Mouse (Mus musculus) E14TG2a.4 (cell line): ENCODE data around the gene Plk5.

Experiments used
- H3K27me3 ChIP-seq: 2 replicates; pipeline ENCODE4 v1.6.1; 2014; ENCODE audit warnings: low read length, control low read depth; ENCODE audit not compliant: insufficient read depth
- H3K36me3 ChIP-seq: 2 replicates; pipeline ENCODE4 v1.6.1; 2014; ENCODE audit warnings: low read length, control low read depth; ENCODE audit not compliant: insufficient read depth
- H3K4me1 ChIP-seq: replicated peaks from 2 replicates; pipeline ENCODE4 v1.6.1; 2014; ENCODE audit warnings: low read depth, low read length, control low read depth
- H3K4me3 ChIP-seq: replicated peaks from 2 replicates; pipeline ENCODE4 v1.5.1; 2014; ENCODE audit warnings: mild to moderate bottlenecking, low read length
- H3K9me3 ChIP-seq: 2 replicates; pipeline ENCODE4 v1.6.1; 2014; ENCODE audit warnings: low read length, control low read depth
- CTCF ChIP-seq: conservative IDR thresholded peaks from 2 replicates; pipeline ENCODE4 v1.5.1; 2014; ENCODE audit warnings: low read length
- NANOG ChIP-seq: IDR thresholded peaks from 2 replicates; pipeline ENCODE4 v1.6.1; 2014; ENCODE audit warnings: borderline replicate concordance, low read length, mixed read lengths
- POU5F1 ChIP-seq: IDR thresholded peaks from 2 replicates; pipeline ENCODE4 v1.6.1; 2014; ENCODE audit warnings: low read length, borderline replicate concordance

Plk5 gene

DNA sequence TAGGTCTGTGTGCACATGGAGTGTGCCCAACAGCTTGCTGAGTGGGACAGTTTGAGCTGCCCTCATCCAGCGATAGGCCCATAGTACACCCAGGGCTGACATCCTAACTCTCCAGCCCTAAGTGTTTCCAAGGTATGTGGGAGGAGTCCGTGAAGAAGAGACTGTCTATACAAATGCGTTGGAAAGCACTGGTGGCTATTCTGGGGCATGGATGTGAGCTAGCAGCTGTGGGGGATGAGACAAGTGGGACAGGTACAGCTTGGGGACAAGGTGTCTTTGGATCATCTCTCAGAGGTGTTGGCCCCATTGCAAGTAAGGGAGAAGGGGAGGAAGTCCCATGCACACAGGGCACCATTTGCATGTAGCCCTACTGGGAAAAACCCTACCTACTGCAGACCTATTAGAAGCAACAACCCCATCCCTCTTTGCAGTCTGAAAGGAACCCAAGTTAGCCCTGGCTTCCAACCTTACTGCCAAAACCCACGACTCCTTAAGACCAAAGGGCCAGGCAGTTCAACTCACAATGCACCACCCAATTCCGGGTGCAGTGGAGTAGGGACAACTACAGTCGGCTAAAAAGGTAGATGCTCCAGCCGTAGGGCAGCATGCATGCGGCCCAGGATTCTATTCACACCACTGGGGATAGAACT is 41.4 kb downstream of the Plk5 start:
- Histone ChIP-seq H3K36me3 (peaks cover 76% of the 10 kb centered on the region), H3K9me3 (no peaks in the 10 kb centered on the region), H3K27me3 (no peaks in the 10 kb centered on the region), H3K4me3 (peak overlapping the region; percentile 87), H3K4me1 (peaks cover 76% of the 10 kb centered on the region)
- no peak for TF ChIP-seq POU5F1
- TF ChIP-seq CTCF: no peak
- no peak for TF ChIP-seq NANOG

DNA sequence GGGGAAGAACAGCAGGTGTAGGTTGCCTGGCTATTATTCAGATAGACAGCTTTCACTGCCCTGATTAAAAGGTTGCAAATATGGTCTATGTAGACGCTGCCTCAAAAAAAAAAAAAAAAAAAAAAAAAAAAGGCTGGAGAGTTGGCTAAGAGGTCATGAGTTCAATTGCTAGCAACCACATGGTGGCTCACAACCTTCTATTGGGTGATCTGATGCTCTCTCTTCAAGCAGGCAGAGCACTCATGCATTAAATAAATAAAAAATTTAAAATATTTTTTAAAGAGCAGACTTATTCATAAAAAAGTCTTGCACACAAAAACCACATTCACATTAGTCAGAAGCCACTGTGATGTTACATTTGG is 41.9 kb downstream of the Plk5 start:
- Histone ChIP-seq H3K36me3 (peaks cover 76% of the 10 kb centered on the region), H3K27me3 (no peaks in the 10 kb centered on the region), H3K4me3 (peak overlapping the region; percentile 87), H3K9me3 (no peaks in the 10 kb centered on the region), H3K4me1 (peaks cover 75% of the 10 kb centered on the region)
- TF ChIP-seq POU5F1 (no peak), CTCF (no peak), NANOG (no peak)

DNA sequence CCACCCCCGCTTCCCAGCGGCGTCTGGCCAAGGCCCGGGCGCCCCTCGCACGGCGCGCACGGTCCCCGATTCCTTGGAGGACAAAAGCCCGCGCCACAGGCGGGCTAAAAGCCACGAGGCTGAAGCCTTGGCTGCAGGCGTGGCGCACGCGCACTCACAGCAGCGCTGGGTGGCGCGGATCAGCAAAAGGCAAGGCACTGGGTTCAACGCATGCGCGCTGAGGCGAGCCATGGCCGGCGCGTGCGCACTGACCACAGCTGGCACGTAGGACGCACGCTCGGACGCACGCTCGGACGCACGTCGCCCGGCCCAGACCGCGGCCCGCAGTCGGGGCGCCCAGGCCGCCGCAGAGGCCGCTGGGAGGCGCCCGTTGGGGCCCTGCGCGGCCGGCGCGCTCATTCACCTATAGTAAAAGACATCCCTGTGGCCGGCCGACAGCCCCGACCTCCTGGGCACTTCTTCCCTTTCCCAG is 42.5 kb downstream of the Plk5 start:
- Histone ChIP-seq H3K36me3 (peaks cover 76% of the 10 kb centered on the region), H3K9me3 (no peaks in the 10 kb centered on the region)
- no peak for TF ChIP-seq NANOG
- TF ChIP-seq POU5F1: no peak
- TF ChIP-seq CTCF: no peak

DNA sequence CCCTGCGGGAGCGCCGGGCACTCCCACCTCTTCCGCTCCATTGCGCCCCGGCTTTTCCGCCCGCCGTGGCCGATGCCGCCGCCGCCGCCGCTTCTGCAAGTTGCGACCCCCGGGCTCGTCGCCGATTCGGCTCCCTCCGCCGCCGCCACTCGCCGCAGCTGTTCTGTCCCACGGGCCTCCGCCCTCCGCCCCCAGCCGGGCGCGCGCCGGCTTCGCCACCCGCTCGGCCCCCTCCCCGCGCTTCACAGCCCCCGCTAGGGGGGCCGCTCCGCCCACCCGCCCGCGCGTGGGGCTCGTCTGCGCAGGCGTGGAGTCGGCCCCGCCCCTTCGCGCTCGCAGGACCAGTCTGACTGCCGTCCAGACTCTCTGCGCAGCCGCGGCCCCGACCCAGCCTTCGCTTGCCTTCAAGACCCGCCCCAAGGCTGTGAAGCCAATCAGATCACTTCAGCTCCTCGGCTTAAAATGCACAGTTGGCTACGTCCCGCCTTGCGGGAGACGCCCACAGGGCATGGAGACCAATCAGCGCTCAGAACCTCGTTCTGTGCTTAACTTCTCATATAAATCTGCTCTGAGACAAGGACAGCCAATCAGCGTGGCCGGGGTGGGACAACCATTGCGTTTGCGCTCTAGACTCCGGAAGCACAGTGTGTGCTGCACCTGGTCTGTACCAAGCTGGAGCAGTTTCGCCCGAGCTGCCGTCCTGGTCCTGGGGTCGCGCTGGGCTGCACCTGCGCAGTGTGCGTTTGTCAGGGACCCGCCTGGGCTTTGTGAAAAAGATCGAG is 43.1 kb downstream of the Plk5 start, which contains the start of gene Mbd3:
Mbd3 (minus strand) TSS at position 360 of the 782 bp plus-strand sequence.
- H3K36me3 ChIP-seq: peaks cover 76% of the 10 kb centered on the region
- H3K4me3 ChIP-seq: peak within 1 kb of the TSS; percentile 87
- no peaks in the 10 kb centered on the region for H3K9me3 ChIP-seq
- no peaks in the 10 kb centered on the region for H3K27me3 ChIP-seq
- TF ChIP-seq CTCF (no peak), NANOG (no peak), POU5F1 (no peak)
- H3K4me1 ChIP-seq: peaks cover 75% of the 10 kb centered on the region

More for the DNA sequence above, 42.5 kb downstream of the Plk5 start:
- no peaks in the 10 kb centered on the region for H3K27me3 ChIP-seq
- H3K4me1 ChIP-seq: peaks cover 75% of the 10 kb centered on the region
- peak overlapping the region; percentile 87 for H3K4me3 ChIP-seq

DNA sequence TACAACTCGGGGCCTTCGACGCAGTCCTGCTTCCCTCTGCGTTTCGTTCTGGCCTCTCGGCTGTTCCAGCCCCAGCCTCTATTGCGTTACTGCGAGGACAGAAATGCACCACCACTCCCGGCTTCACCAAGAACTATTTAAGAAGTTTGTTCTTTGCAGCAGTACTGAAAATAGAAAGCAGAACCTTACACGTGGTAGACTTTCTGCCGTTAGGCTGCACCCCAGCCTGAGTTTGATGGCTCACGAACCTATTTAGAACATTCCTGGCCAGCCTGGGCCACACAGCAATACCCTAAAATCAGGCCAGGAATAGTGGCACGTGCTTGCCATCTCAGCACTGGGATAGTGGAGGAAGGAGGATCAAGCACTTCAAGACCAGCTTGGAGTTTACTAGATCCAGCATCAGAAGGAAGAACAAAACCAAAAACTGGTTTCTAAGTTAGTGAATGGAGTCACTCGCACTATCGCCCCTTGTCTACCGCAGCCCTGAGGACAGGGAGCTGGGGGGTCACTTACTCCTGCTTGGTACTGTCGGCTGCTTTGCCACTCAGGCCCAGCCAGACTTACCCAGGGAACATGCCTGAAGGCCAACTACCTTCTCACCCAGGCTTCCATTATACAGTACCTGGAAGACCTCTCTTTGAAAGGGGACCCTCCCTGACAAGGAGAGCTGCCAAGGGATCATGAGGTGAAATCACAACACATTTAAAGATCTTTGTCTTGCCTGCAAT is 43.9 kb downstream of the Plk5 start:
- Histone ChIP-seq H3K9me3 (no peaks in the 10 kb centered on the region), H3K4me3 (peak overlapping the region; percentile 84), H3K36me3 (peaks cover 76% of the 10 kb centered on the region), H3K27me3 (no peaks in the 10 kb centered on the region), H3K4me1 (peaks cover 75% of the 10 kb centered on the region)
- TF ChIP-seq NANOG (no peak), CTCF (no peak), POU5F1 (no peak)

DNA sequence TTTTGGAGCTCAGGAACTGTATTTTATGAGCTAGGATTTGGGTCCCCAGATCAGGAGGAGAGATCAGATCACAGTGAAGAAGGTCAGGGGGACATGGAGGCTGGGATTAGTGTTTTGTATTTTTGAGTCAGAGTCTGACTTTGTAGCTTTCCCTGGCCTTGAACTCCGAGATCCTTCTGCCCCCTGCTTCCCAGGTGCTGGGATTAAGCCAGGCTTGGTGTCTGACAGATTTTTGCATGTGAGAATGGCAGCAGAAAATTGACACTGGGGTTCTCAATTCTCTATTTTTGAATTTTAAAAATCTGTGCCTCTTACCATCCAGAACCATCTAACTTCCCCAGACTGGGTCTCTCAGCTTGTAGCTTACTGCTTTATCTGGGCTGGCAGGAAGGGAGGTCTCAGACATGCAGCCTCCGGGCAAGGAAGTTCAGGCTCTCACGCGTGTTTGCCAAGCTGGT is 44.5 kb downstream of the Plk5 start:
- Histone ChIP-seq H3K4me3 (peak overlapping the region; percentile 84), H3K9me3 (no peaks in the 10 kb centered on the region), H3K36me3 (peaks cover 74% of the 10 kb centered on the region), H3K4me1 (peaks cover 75% of the 10 kb centered on the region), H3K27me3 (no peaks in the 10 kb centered on the region)
- TF ChIP-seq NANOG: no peak
- no peak for TF ChIP-seq POU5F1
- no peak for TF ChIP-seq CTCF

DNA sequence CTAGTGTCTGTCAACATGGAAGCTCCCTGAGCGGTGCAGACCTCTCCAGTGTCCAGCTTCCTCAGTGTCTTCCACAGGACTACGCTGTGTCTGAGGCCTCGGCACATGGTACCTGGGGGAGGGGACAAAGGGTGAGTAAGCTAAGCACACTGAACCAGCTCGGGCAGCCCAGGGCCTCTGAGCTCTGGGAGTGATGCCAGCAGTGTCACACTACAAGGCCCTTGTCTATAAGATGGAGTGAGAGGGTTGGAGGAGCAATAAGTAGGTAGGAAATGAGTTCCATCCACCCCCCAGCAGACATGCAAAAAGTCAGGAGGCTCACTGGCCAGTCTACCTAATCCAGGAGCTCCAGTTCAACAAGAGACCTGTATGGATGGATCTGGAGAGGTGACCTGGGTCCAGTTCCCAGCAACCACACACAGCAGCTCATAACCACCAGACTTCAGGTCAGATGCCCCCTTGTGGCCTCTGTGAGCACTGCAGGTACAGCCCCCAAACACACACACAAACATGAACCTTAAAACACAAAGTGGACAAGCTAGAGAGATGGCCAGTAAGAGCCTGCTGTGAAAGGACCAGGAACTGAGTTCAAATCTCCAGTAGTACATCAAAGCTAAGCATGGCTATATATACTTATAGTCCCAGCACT is 46.9 kb downstream of the Plk5 start:
- H3K4me3 ChIP-seq: no peak overlapping the region
- H3K9me3 ChIP-seq: no peaks in the 10 kb centered on the region
- TF ChIP-seq CTCF (peak; percentile 97), NANOG (no peak), POU5F1 (no peak)
- no peaks in the 10 kb centered on the region for H3K27me3 ChIP-seq
- H3K36me3 ChIP-seq: peaks cover 55% of the 10 kb centered on the region
- peaks cover 69% of the 10 kb centered on the region for H3K4me1 ChIP-seq
